Mouse (Mus musculus): ENCODE results near the gene Cd248. TPM values are rescaled to one million over a fixed set of nuclear protein-coding genes. Genes with fewer than 3 reads are reported as not detected.

Cd248 gene
- polyA plus RNA-seq, 1 experiment from 2014 or later, result 47.7 TPM

- ATAC-seq, result no peak
- no peak overlapping the region for H3K27ac ChIP-seq
- no peak overlapping the region for H3K4me2 ChIP-seq (replicated peaks)
- 20% methylated on average over 9 of the region's 9 CpGs for WGBS
- 0 out of 2 replicates have a peak, but pooled peaks cover 5% of the 10 kb centered on the region for H3K36me3 ChIP-seq
- H3K4me1 ChIP-seq (replicated peaks), result peaks cover 28% of the 10 kb centered on the region
- no peak overlapping the region for H3K9ac ChIP-seq
- peaks cover 19% of the 10 kb centered on the region; the same call in 1 of the 2 replicates for H3K27me3 ChIP-seq (replicated peaks)
- no peaks in the 10 kb centered on the region for H3K9me3 ChIP-seq
- H3K4me3 ChIP-seq (replicated peaks), result no peak overlapping the region
These were observed 14.0 kb upstream of the Cd248 start for GRCm38 (mm10) chr19:5053909-5054308.

DNA sequence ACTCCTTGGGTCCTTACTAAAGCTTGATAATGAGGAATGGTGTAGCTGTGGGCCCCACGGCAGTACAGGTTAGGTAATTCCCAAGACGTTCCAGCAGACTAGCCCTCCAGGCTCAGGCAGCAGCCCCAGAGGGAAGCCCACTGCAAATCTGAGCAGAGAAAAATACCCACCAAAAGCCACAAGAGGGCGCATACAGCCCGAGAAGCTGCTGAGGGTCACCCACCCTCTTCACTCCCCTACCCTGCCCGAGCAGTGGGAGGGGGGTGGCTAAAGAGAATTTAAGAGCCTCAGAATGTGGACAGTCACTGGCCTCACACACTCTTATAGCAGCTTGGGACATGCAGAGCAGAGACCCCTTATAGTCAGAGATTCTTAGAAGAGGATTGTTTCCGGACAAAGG lies 11.6 kb upstream of the Cd248 start:
- Histone ChIP-seq H3K9me3 (no peaks in the 10 kb centered on the region), H3K27me3 (replicated peaks) (peaks cover 19% of the 10 kb centered on the region; the same call in 1 of the 2 replicates), H3K4me3 (replicated peaks) (no peak overlapping the region), H3K9ac (no peak overlapping the region), H3K4me1 (replicated peaks) (peaks cover 39% of the 10 kb centered on the region), H3K36me3 (no peaks in the 10 kb centered on the region), H3K27ac (0 out of 2 replicates have a peak overlapping the region, but pooled peaks have one; percentile 9), H3K4me2 (replicated peaks) (peak overlapping the region; percentile 4; the same call in 1 of the 2 replicates)
- 13% methylated on average over 6 of the region's 6 CpGs for whole genome bisulfite sequencing
- ATAC-seq, result peak; percentile 16; the same call in 1 of the 2 replicates

GRCm38 (mm10) chr19:5057876-5058775 lies 9.8 kb upstream of the Cd248 start:
- H3K36me3 ChIP-seq, result no peaks in the 10 kb centered on the region
- WGBS, result 25% methylated on average over 16 of the region's 16 CpGs
- peak overlapping the region; percentile 71 for H3K27ac ChIP-seq
- H3K4me1 ChIP-seq (replicated peaks), result peaks cover 38% of the 10 kb centered on the region
- peaks cover 10% of the 10 kb centered on the region; the same call in 1 of the 2 replicates for H3K27me3 ChIP-seq (replicated peaks)
- no peak overlapping the region for H3K4me3 ChIP-seq (replicated peaks)
- H3K9ac ChIP-seq, result no peak overlapping the region
- no peaks in the 10 kb centered on the region for H3K9me3 ChIP-seq
- peak overlapping the region; percentile 22; the same call in 1 of the 2 replicates for H3K4me2 ChIP-seq (replicated peaks)
- ATAC-seq, result no peak

DNA sequence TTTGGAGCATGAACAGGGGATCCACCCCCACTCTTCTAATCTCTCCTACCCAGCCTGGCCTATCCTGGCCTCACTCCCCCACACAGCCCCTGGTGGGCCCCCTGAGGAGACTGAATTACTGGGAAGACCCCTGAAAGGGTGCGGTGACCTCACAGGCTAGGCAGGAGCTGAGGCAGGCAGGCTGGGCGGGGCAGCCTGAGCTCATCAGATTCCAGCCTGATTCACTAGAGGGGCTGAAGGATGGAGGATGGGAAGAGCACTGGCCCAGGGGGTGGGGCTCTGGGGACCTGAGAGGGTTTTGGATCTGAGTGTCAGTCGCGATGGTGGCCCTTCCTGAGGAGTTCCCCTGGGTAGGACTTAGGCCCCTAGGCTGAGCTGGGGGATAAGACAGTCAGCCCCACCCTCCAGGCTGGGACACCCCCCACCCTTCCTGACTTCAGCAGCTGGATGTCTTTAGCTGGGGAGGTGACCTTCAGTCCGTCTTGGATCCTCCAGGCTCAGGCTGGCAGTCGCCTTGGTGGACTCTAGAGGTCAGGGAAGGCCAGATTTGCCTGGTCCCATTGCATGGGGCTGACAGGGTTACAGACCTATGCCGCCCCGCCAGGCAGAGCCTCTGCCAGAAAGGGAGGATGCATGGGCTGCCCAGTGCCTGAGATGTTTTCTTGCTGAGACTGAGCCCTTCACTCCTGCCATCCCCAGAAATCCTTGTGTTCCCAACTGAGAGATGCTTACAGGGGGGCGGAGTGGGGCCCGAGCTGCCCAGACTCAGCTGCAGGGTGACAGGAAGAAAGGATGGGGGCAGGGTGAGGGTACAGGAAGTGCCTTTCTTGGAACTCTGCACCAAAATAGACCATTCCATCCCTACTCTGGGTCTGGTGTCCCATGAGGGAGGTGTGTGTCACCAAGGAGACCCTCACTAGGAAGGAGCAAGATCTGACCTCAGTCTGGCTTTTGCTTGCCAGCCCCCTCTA lies 8.8 kb upstream of the Cd248 start:
- Histone ChIP-seq H3K9ac (0 out of 2 replicates have a peak overlapping the region, but pooled peaks have one; percentile 3), H3K9me3 (no peaks in the 10 kb centered on the region), H3K36me3 (no peaks in the 10 kb centered on the region), H3K27ac (peak overlapping the region; percentile 71), H3K4me1 (replicated peaks) (peaks cover 38% of the 10 kb centered on the region), H3K27me3 (replicated peaks) (0 out of 2 replicates have a peak, but pooled peaks cover 5% of the 10 kb centered on the region), H3K4me3 (replicated peaks) (no peak overlapping the region), H3K4me2 (replicated peaks) (peak overlapping the region; percentile 22)
- 14% methylated on average over 10 of the region's 10 CpGs for WGBS
- ATAC-seq, result peak; percentile 51

- Histone ChIP-seq H3K36me3 (no peaks in the 10 kb centered on the region), H3K4me1 (replicated peaks) (peaks cover 44% of the 10 kb centered on the region), H3K9me3 (no peaks in the 10 kb centered on the region), H3K27ac (peak overlapping the region; percentile 71), H3K9ac (0 out of 2 replicates have a peak overlapping the region, but pooled peaks have one; percentile 3), H3K4me3 (replicated peaks) (no peak overlapping the region), H3K27me3 (replicated peaks) (no peaks in the 10 kb centered on the region), H3K4me2 (replicated peaks) (no peak overlapping the region)
- WGBS, result 29% methylated on average over 5 of the region's 5 CpGs
- ATAC-seq, result peak; percentile 18
These were observed 7.2 kb upstream of the Cd248 start for GRCm38 (mm10) chr19:5060365-5061330.

- WGBS, result 87% methylated on average over 5 of the region's 5 CpGs
- ATAC-seq, result no peak
- H3K27ac ChIP-seq, result no peak overlapping the region
- H3K36me3 ChIP-seq, result no peaks in the 10 kb centered on the region
- H3K9me3 ChIP-seq, result no peaks in the 10 kb centered on the region
- H3K9ac ChIP-seq, result no peak overlapping the region
- H3K4me1 ChIP-seq (replicated peaks), result peaks cover 40% of the 10 kb centered on the region
- H3K4me2 ChIP-seq (replicated peaks), result no peak overlapping the region
- H3K4me3 ChIP-seq (replicated peaks), result no peak overlapping the region
- H3K27me3 ChIP-seq (replicated peaks), result no peaks in the 10 kb centered on the region
These were observed 5.8 kb upstream of the Cd248 start for GRCm38 (mm10) chr19:5062041-5062440.

GRCm38 (mm10) chr19:5062446-5062845 lies 5.4 kb upstream of the Cd248 start:
- H3K4me3 ChIP-seq (replicated peaks), result no peak overlapping the region
- H3K27me3 ChIP-seq (replicated peaks), result no peaks in the 10 kb centered on the region
- H3K4me1 ChIP-seq (replicated peaks), result peaks cover 43% of the 10 kb centered on the region
- H3K9ac ChIP-seq, result no peak overlapping the region
- 64% methylated on average over 6 of the region's 6 CpGs for WGBS
- no peaks in the 10 kb centered on the region for H3K9me3 ChIP-seq
- H3K36me3 ChIP-seq, result no peaks in the 10 kb centered on the region
- no peak for ATAC-seq
- H3K4me2 ChIP-seq (replicated peaks), result no peak overlapping the region
- H3K27ac ChIP-seq, result no peak overlapping the region

GRCm38 (mm10) chr19:5065104-5065503 lies 2.8 kb upstream of the Cd248 start:
- Histone ChIP-seq H3K36me3 (no peaks in the 10 kb centered on the region), H3K4me3 (replicated peaks) (no peak overlapping the region), H3K9me3 (no peaks in the 10 kb centered on the region), H3K27ac (peak overlapping the region; percentile 15; the same call in 1 of the 2 replicates), H3K27me3 (replicated peaks) (peaks cover 19% of the 10 kb centered on the region), H3K9ac (no peak overlapping the region), H3K4me1 (replicated peaks) (peaks cover 51% of the 10 kb centered on the region), H3K4me2 (replicated peaks) (no peak overlapping the region)
- no peak for ATAC-seq
- WGBS, result 34% methylated on average over 7 of the region's 7 CpGs

DNA sequence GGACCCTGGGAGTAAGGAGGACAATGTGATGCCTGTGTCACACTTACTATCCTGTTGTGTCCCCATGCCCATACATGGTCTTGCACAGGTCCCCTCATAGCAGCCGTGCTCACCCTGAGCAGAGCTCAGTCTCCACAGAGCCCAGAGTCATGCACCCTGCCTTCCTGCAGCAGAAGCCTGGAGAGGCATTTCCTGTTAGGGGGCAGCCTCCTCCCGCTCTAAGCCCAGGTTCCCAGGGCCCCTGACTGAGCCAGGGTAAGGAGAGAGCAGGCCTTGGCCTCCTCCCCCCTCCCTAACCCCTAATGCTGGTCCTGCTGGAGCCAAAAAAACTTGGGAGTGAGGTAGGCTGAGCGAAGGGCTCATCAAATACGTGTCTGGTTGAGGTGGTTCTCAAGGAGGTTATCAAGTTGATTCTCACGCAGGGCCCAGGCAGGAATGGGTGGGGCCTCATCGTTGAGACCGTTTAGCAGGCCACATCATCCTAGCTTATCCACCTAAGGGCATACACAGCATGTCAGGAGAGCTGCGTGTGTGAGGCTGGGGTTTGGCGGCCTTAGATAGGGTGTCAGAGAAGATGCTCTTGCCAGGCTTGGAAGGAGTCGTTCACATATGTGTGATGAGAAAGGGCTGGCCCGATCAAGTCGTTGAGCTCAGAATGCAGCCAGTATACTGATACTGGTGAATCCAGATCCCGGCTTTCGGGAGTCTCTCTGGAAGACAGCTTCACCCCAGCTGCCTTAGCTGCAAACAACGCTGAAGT lies 658 bp upstream of the Cd248 start:
- Histone ChIP-seq H3K4me1 (replicated peaks) (peaks cover 58% of the 10 kb centered on the region), H3K9me3 (no peaks in the 10 kb centered on the region), H3K4me3 (replicated peaks) (peak overlapping the region; percentile 55), H3K36me3 (no peaks in the 10 kb centered on the region), H3K4me2 (replicated peaks) (peak overlapping the region; percentile 90), H3K27me3 (replicated peaks) (peaks cover 21% of the 10 kb centered on the region), H3K9ac (peak overlapping the region; percentile 79; the same call in 1 of the 2 replicates), H3K27ac (peak overlapping the region; percentile 86)
- 10% methylated on average over 15 of the region's 15 CpGs for WGBS
- peak; percentile 6 for ATAC-seq

- Histone ChIP-seq H3K4me2 (replicated peaks) (peak overlapping the region; percentile 90), H3K9ac (peak overlapping the region; percentile 79), H3K4me1 (replicated peaks) (peaks cover 64% of the 10 kb centered on the region), H3K36me3 (no peaks in the 10 kb centered on the region), H3K4me3 (replicated peaks) (peak overlapping the region; percentile 55), H3K9me3 (no peaks in the 10 kb centered on the region), H3K27ac (peak overlapping the region; percentile 86), H3K27me3 (replicated peaks) (peaks cover 21% of the 10 kb centered on the region)
- no peak for ATAC-seq
- WGBS, result 33% methylated on average over 21 of the region's 21 CpGs
These were observed 824 bp downstream of the Cd248 start for GRCm38 (mm10) chr19:5068570-5069234.
